Mouse (Mus musculus) kidney, postnatal 14 days (tissue): ENCODE measurements at regions not wholly inside any gene's neighbourhood (a gene's known extent, or its start where the extent isn't known, plus 50 kb on each side); places are given as distances from the start of the nearest gene placed in this dataset.

Source experiments
- DNase-seq: peaks from one replicate; pipeline ENCODE4 v3.0.0; 2022; ENCODE audit warnings: mixed read lengths

- DNase-seq: peak; percentile 9
Observed at GRCm38 (mm10) chr1:138343451-138343850, 69.9 kb downstream of the Atp6v1g3 start.

GRCm38 (mm10) chr1:138344920-138345319 is 71.4 kb downstream of the Atp6v1g3 start:
- no peak for DNase-seq

- no peak for DNase-seq
Observed at GRCm38 (mm10) chr1:138345992-138346391, 72.5 kb downstream of the Atp6v1g3 start.

DNA sequence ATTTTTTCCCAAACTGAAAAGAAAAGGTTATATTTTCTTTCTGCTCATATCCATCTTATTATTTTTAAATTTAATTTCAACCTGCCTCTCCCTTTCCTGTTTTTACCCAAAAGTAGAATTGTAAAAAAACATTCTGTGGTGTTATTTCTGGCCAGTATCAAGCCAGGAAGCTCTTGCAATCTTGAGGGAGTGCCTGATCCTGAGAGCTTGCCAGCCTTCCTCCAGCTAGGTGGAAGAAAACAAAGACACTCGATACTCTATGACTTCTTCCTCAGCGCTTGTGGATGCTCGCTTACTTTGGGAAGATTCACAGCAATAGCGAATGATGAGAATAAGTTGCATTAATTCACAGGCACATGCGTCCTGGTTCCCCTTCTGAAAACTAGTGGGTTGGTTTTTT is 73.4 kb downstream of the Atp6v1g3 start:
- DNase-seq: peak; percentile 7

DNA sequence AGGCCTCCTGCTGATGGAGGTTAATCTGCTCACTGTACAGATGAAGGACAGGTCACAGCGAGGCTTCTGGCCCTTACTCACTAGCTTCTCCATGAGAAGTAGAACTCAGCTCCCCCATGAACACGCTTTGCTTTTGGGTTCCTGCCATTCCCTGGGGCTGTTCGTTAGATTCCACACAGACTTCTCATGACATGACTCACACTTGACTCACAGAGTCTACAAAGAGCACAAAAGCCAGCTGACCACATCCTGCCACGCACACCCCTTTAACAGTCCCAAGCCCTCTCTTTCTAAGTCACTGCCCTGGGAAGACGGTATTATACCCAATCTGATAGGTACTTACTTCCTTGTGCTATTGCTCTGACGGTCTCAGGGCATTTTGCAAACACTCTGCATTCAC is 74.9 kb downstream of the Atp6v1g3 start:
- no peak for DNase-seq

GRCm38 (mm10) chr1:138349099-138349498 is 75.6 kb downstream of the Atp6v1g3 start:
- no peak for DNase-seq

DNA sequence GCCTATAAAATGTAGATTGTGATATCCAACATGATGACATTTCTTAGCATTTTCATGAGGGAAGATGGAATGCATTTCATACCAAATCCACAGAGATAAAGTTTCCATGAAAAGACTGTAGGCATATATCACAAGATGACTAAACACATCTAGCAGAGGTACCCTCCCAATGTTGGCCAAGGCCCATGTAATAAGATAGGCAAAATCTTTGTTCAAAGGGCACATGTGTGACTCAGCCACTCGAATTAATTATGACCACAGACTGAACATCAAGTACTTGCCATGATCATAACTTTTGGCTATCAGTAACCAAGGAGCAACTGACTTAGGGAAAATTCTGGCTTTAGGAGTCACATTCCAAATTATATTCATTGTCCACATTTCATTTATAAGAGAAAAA is 82.9 kb downstream of the Atp6v1g3 start:
- no peak for DNase-seq

DNA sequence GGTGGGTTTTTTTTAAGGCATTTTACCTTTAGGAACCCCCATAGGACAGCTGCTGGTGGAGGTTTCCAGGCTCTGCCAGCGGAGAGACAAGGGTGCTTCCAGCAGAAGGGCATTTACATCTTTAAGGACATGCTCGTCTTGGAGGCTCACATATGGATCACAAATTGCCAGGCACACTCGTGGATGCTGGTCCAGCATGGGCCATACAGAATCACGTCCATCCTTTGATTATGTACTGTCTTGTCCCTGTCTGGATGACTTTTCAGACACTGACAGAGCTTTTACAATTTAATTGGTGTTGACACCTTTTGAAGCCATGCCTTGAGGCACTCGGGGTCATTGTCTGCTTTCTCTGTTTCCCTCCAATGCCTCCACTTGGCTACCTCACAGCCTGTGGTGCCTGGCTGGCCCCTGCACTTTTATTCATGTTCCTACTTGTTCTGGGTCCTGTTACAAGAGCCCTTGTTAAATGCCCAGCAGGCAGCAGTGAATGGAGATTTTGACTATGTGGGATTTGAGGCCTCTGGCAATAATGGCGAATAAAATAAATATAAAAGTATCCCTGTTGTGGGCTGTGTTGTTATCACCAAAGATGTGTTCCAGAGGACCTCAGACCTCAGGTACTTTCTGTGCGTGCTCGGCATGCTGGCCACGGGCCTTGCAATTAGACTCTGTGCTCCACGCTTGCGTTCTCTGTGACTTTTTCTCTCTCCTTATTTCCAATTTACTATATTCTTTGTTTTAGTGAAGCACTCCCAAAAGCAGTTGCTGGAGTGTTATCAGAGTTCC is 89.3 kb downstream of the Atp6v1g3 start:
- no peak for DNase-seq

GRCm38 (mm10) chr1:138369953-138370482 is 96.5 kb downstream of the Atp6v1g3 start:
- no peak for DNase-seq

- no peak for DNase-seq
Observed at GRCm38 (mm10) chr1:138371474-138371873, 97.9 kb downstream of the Atp6v1g3 start.

DNA sequence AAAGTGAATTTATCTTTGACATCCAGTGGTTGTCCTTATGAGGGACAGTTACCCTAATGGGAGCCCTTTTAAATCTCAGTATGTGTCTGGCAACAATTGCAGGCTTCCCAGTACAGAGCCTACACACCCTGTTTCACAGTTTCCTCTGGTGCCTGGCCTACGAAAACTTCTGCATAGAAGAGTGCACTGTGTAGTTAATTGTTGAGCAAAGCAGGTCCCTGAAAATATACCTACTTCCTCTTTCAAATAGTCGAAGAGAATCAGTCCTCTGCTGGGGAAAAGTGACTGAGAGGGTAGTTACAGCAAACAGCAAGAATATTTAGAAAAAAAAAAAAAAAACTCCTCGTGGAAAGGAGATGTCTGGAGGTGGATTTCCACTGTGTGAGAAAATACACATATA is 110.6 kb downstream of the Atp6v1g3 start:
- DNase-seq: no peak

DNA sequence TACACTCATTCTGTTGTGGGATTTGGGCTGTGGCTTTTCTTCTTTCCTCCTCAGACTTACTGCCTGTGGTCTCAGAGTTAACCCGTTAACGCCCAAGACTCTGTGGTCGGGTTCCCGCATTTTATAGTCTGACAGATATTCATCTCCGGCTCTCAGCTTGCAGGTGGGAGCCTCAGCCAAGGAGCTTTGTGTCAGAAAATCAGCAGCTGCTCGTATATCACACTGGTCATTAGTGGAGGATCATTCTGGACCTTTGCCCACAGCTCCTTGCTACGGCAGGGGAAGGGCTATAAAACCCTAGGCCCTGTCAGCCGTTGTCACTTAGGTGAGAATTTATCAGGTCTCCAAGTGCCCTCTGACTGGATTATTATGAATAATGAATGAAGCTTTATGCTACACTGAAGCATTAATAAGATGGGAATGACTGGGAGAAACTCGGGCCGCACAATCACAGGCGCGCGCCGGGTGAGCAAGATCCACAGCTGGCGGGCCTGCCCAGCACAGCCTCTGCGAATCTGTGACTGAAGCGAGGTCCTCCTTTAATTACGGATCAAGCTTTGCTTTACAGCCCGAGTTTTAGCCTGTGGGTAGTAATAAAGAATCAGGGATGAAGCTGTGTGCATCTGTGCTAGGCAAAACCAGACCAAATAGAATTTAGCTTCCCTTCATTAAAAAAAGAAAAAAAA is 111.8 kb downstream of the Atp6v1g3 start:
- no peak for DNase-seq

DNA sequence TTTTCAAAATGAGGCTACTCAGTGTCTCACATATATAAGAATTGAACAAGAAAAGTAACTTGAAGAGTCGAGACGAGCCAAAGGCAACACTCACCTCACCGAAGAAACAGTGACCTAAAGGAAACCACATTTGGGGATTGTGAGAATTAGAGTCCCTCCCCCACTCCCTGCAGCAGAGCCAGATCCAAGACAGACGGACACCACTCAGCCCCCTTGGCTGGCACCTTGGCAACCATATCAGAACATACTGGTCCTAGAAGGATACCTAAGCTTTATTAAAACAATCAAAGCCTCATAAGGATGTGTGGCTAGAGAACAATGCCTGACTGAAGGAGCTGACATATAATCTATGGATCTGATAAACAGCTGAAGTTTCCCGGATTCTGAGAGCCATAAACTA is 112.5 kb downstream of the Atp6v1g3 start:
- no peak for DNase-seq

GRCm38 (mm10) chr1:138388634-138389033 is 115.1 kb downstream of the Atp6v1g3 start:
- DNase-seq: no peak

GRCm38 (mm10) chr1:138389676-138390075 is 116.1 kb downstream of the Atp6v1g3 start:
- DNase-seq: no peak

- no peak for DNase-seq
Observed at GRCm38 (mm10) chr1:138418610-138419009, 145.1 kb downstream of the Atp6v1g3 start.

DNA sequence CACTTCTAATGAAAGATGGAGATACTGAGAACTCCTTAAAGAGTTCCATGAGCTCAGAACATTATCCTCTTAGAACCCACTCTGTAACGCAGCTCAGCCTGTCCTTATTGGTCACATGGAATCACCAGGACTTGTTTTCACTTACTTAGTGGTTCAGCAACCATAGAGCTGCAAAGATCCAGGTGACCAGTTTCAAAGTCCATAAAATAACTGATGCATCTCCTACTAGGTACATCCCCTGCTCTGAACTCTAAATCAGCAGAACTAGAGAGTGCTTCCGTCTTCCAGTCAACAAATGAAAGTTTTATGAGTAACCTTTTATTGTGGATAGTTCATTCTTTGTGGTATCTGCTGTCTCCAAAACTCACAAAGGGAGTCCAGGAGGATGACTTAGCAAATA is 153.9 kb downstream of the Atp6v1g3 start:
- no peak for DNase-seq
